Mouse (Mus musculus) neural tube, embryonic 11.5 days (tissue): ENCODE measurements at regions not wholly inside any gene's neighbourhood (a gene's known extent, or its start where the extent isn't known, plus 50 kb on each side); places are given as distances from the start of the nearest gene placed in this dataset.
"Not testable (repeated sequence)": the region's sequence is repeated elsewhere in the genome, so short reads cannot be mapped to it uniquely, and the experiment has no call there.

Experiments
- ATAC-seq: fragments of 200-750 bp; cut with Nextera tagmentation; 2 replicates; pipeline ENCODE4 v1.8.0; 2017; ENCODE audit warnings: moderate number of reproducible peaks, mild to moderate bottlenecking, moderate TSS enrichment, moderate library complexity; ENCODE audit not compliant: insufficient read depth, low FRiP score, low TSS enrichment
- DNase-seq: peaks from one replicate; pipeline ENCODE4 v3.0.0-alpha.2; 2015; ENCODE audit warnings: low spot score
- H3K27ac ChIP-seq: fragments of 300-500 bp; sonication (generic); 2 replicates; pipeline ENCODE4 v1.5.1; 2014; ENCODE audit warnings: low read depth, mild to moderate bottlenecking, low read length
- H3K27me3 ChIP-seq: fragments of 300-500 bp; sonication (generic); 2 replicates; pipeline ENCODE4 v1.6.1; 2014; ENCODE audit warnings: mild to moderate bottlenecking, low read length, mixed read lengths; ENCODE audit not compliant: control insufficient read depth, insufficient read depth
- H3K36me3 ChIP-seq: fragments of 300-500 bp; sonication (generic); 2 replicates; pipeline ENCODE4 v1.6.1; 2014; ENCODE audit warnings: mild to moderate bottlenecking, low read length, moderate library complexity, mixed read lengths; ENCODE audit not compliant: control insufficient read depth, insufficient read depth
- H3K4me1 ChIP-seq: fragments of 300-500 bp; sonication (generic); 2 replicates; pipeline ENCODE4 v1.6.1; 2014; ENCODE audit warnings: low read length, mixed read lengths; ENCODE audit not compliant: control insufficient read depth, insufficient read depth
- H3K4me2 ChIP-seq: fragments of 300-500 bp; sonication (generic); 2 replicates; pipeline ENCODE4 v1.6.1; 2014; ENCODE audit warnings: low read depth, mild to moderate bottlenecking, moderate library complexity
- H3K4me3 ChIP-seq: fragments of 300-500 bp; sonication (generic); 2 replicates; pipeline ENCODE4 v1.5.1; 2014; ENCODE audit warnings: low read depth, low read length
- H3K9ac ChIP-seq: fragments of 300-500 bp; sonication (generic); 2 replicates; pipeline ENCODE4 v1.6.1; 2014; ENCODE audit warnings: mild to moderate bottlenecking, low read length
- H3K9me3 ChIP-seq: fragments of 300-500 bp; sonication (generic); 2 replicates; pipeline ENCODE4 v1.6.1; 2016; ENCODE audit warnings: low read length; ENCODE audit not compliant: control insufficient read depth
- WGBS: fragments of 180-500 bp; shearing (Covaris S2); extraction: QIAGEN DNeasy Blood & Tissue Kit; methylation state at CpG from one replicate; pipeline ENCODE4 v1.1.7; 2014; 5-methylcytosine and 5-hydroxymethylcytosine counted together

DNA sequence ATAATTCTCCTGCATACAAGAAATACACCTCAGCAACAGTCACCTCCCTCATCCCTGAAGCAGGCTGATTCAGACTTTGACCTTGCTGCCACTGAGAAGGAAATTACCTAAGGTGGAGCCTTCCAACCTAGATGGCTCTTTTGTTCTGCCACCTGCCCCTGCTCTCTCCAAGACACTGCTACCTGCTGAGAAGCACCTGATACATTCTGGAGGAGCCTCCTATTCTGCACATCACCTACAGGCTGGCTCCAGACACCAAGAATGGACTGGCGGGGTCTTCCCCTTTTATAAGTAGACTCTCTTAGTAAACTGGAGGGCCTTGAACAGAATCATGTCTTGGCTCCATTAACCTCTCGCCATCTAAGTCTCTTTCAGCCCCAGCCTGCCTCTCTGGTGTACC is 1149.5 kb upstream of the 2610301B20Rik start:
- H3K27ac ChIP-seq, H3K4me2 ChIP-seq, H3K9me3 ChIP-seq, DNase-seq, H3K27me3 ChIP-seq, H3K4me3 ChIP-seq, H3K4me1 ChIP-seq, H3K36me3 ChIP-seq, ATAC-seq, H3K9ac ChIP-seq: not testable (repeated sequence)
- WGBS = 93% methylated on average over 2 of the region's 2 CpGs

GRCm38 (mm10) chr4:9737691-9738090 is 1136.6 kb upstream of the 2610301B20Rik start:
- H3K27ac ChIP-seq = no peak overlapping the region
- WGBS = 82% methylated on average over 4 of the region's 4 CpGs
- no peak for ATAC-seq

GRCm38 (mm10) chr4:9747411-9747938 is 1126.8 kb upstream of the 2610301B20Rik start:
- H3K27me3 ChIP-seq = no peaks in the 10 kb centered on the region
- no peak overlapping the region for H3K4me3 ChIP-seq
- H3K4me1 ChIP-seq = no peaks in the 10 kb centered on the region
- H3K9ac ChIP-seq = no peak overlapping the region
- no peaks in the 10 kb centered on the region for H3K36me3 ChIP-seq
- DNase-seq = no peak
- ATAC-seq = no peak
- WGBS = 93% methylated on average over 6 of the region's 6 CpGs
- no peak overlapping the region for H3K4me2 ChIP-seq
- H3K27ac ChIP-seq = no peak overlapping the region
- H3K9me3 ChIP-seq = no peaks in the 10 kb centered on the region

More at GRCm38 (mm10) chr4:9737691-9738090, 1136.6 kb upstream of the 2610301B20Rik start:
- Histone ChIP-seq H3K4me1 (no peaks in the 10 kb centered on the region), H3K9me3 (no peaks in the 10 kb centered on the region), H3K4me3 (no peak overlapping the region), H3K4me2 (no peak overlapping the region), H3K36me3 (no peaks in the 10 kb centered on the region), H3K9ac (no peak overlapping the region), H3K27me3 (no peaks in the 10 kb centered on the region)
- DNase-seq = no peak

- no peaks in the 10 kb centered on the region for H3K9me3 ChIP-seq
- no peak for ATAC-seq
- no peaks in the 10 kb centered on the region for H3K36me3 ChIP-seq
- no peaks in the 10 kb centered on the region for H3K4me1 ChIP-seq
- no peak overlapping the region for H3K9ac ChIP-seq
- no peak overlapping the region for H3K4me2 ChIP-seq
- H3K27me3 ChIP-seq = no peaks in the 10 kb centered on the region
- no peak overlapping the region for H3K4me3 ChIP-seq
- no peak for DNase-seq
- H3K27ac ChIP-seq = no peak overlapping the region
- WGBS = 81% methylated on average over 2 of the region's 2 CpGs
These were observed 1126.2 kb upstream of the 2610301B20Rik start for GRCm38 (mm10) chr4:9748110-9748509.

- Histone ChIP-seq H3K27ac (no peak overlapping the region), H3K4me3 (no peak overlapping the region), H3K36me3 (no peaks in the 10 kb centered on the region), H3K27me3 (no peaks in the 10 kb centered on the region), H3K4me2 (no peak overlapping the region), H3K9me3 (no peaks in the 10 kb centered on the region), H3K4me1 (no peaks in the 10 kb centered on the region), H3K9ac (no peak overlapping the region)
- WGBS = 93% methylated on average over 3 of the region's 3 CpGs
- no peak for DNase-seq
- no peak for ATAC-seq
These were observed 1124.4 kb upstream of the 2610301B20Rik start for GRCm38 (mm10) chr4:9749877-9750276.

DNA sequence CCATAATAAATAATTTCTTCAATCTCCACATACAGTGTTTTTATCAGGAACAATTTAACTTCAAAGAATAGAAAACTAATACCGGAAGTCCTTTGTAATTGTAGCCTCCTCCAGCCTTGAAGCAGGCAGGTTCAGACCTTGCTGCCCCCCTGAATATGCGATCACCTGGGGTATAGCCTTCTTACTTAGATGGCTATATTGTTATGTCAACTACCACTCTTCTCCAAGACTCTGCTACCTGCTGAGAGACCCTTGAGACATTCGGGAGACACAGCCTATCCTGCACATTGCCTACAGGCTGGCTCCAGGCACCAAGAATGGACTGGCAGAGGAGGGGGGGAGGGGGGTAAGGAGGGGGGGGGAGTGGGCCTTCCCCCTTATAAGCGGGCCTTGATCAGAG is 1123.9 kb upstream of the 2610301B20Rik start:
- WGBS = 72% methylated on average over 4 of the region's 4 CpGs
- DNase-seq (no peak), ATAC-seq (no peak)
- no peak overlapping the region for H3K9ac ChIP-seq
- H3K36me3 ChIP-seq = no peaks in the 10 kb centered on the region
- no peak overlapping the region for H3K27ac ChIP-seq
- H3K4me1 ChIP-seq = no peaks in the 10 kb centered on the region
- no peak overlapping the region for H3K4me3 ChIP-seq
- H3K4me2 ChIP-seq = no peak overlapping the region
- H3K9me3 ChIP-seq = no peaks in the 10 kb centered on the region
- H3K27me3 ChIP-seq = no peaks in the 10 kb centered on the region

- H3K4me1 ChIP-seq = no peaks in the 10 kb centered on the region
- no peak overlapping the region for H3K4me3 ChIP-seq
- ATAC-seq (no peak), DNase-seq (no peak)
- H3K27me3 ChIP-seq = no peaks in the 10 kb centered on the region
- no peak overlapping the region for H3K4me2 ChIP-seq
- no peak overlapping the region for H3K27ac ChIP-seq
- 58% methylated on average over 1 of the region's 1 CpGs for WGBS
- H3K36me3 ChIP-seq = no peaks in the 10 kb centered on the region
- no peaks in the 10 kb centered on the region for H3K9me3 ChIP-seq
- H3K9ac ChIP-seq = no peak overlapping the region
These were observed 1111.0 kb upstream of the 2610301B20Rik start for GRCm38 (mm10) chr4:9763321-9763720.

- no peaks in the 10 kb centered on the region for H3K27me3 ChIP-seq
- H3K27ac ChIP-seq = no peak overlapping the region
- H3K36me3 ChIP-seq = no peaks in the 10 kb centered on the region
- H3K9me3 ChIP-seq = no peaks in the 10 kb centered on the region
- peak overlapping the region; percentile 54 for H3K4me3 ChIP-seq
- peak overlapping the region; percentile 75 for H3K4me2 ChIP-seq
- no peak overlapping the region for H3K9ac ChIP-seq
- 70% methylated on average over 9 of the region's 9 CpGs for WGBS
- no peaks in the 10 kb centered on the region for H3K4me1 ChIP-seq
- no peak for ATAC-seq
- DNase-seq = peak; percentile 13
These were observed 1104.6 kb upstream of the 2610301B20Rik start for GRCm38 (mm10) chr4:9769633-9770205.

- no peak overlapping the region for H3K27ac ChIP-seq
- peak overlapping the region; percentile 54 for H3K4me3 ChIP-seq
- no peaks in the 10 kb centered on the region for H3K36me3 ChIP-seq
- peak; percentile 83 for ATAC-seq
- H3K9ac ChIP-seq = peak overlapping the region; percentile 39
- peak overlapping the region; percentile 75 for H3K4me2 ChIP-seq
- 3% methylated on average over 38 of the region's 38 CpGs for WGBS
- peak; percentile 81 for DNase-seq
- no peaks in the 10 kb centered on the region for H3K9me3 ChIP-seq
- no peaks in the 10 kb centered on the region for H3K4me1 ChIP-seq
- H3K27me3 ChIP-seq = no peaks in the 10 kb centered on the region
These were observed 1103.8 kb upstream of the 2610301B20Rik start for GRCm38 (mm10) chr4:9770372-9771102.
